In the genomic region with DNA sequence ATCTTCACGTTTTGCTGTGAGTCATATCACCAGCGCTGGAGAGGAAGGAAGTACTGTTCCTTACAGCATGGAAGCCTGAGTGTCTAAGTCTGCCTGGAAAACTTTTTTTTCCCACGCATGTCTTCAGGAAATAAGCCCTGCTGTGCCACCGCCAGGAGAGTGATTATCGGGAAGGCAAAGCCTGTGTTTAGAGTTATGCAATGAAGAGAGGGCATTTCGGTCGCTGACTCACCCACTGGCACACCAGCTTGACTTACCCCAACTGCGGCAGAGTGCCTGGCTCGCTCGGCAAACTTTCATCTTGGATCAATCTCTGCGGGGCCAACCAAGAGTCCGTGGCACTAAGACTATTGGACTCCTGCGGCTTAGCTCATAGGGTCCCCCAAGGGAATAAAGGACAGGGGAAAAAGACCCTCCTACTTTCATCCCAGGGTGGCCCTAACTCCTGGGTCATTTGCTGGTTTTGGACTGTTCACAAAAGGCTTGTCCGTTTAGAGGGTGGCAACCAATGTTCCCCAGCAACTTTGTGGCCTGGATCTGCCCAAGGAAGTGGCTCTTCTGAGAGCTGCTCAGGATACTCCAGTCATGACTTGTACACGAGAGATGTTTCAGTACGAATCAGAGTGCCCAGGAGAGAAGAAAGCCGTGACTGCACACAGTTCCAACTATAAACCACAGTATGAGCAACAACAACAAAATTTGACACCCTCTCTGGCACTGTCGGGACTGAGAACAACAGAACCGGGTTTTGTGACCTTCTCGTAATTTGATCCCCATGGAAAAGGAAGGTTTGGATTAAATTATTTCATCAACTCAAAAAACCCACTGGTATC, we compare ENCODE assay signal across 10 mouse cellular contexts.
A peak's percentile ranks its signal among the peaks of the same experiment; 100 is the strongest.
DNase-seq lines count a peak whose midpoint lies in the region; ATAC-seq and TF ChIP-seq lines count a peak whose summit lies in the region.
"Had no signal": no experiment of that assay in that cellular context is flagged by ENCODE, and none has a peak within 500 bp of the region (broad histone marks: within the 10 kb centered on the region; RNA-seq: fewer than 3 reads in every experiment).

No protein-coding gene starts in this region.

- H3K4me2 ChIP-seq in limb, embryonic 14.5 days (replicated peaks; ENCODE audit: low read depth, low read length, severe bottlenecking) = no peak overlapping the region
- H3K4me2 ChIP-seq: midbrain, embryonic 15.5 days had no signal

- H3K4me3 ChIP-seq in limb, embryonic 14.5 days (replicated peaks; ENCODE audit: low read length) = no peak overlapping the region
- H3K4me3 ChIP-seq: midbrain, embryonic 15.5 days had no signal

- DNase-seq in heart, adult 11 months = peak; percentile 96
- no peak for DNase-seq in heart, adult 8-10 months (ENCODE audit: low spot score)
- peak; percentile 90 for DNase-seq in 3T3-L1 (ENCODE audit: low read depth, low spot score)
- DNase-seq in brain, adult 2 months (ENCODE audit: low read depth, low spot score) = peak; percentile 80
- no peak for DNase-seq in limb, embryonic 14.5 days (ENCODE audit: low spot score)
- DNase-seq in cerebellum, adult 9-11 months = no peak
- DNase-seq in spleen, postnatal 14 days (ENCODE audit: low spot score in 2 of 2) = no peak
- DNase-seq in thymus, postnatal 25 days = no peak
- DNase-seq: kidney, postnatal 10 days had no signal

- peaks cover 5% of the 10 kb centered on the region; the same call in 1 of the 2 replicates for H3K9me3 ChIP-seq in limb, embryonic 14.5 days (ENCODE audit: control insufficient read depth, low read length)
- H3K9me3 ChIP-seq: midbrain, embryonic 15.5 days had no signal

- 61% methylated on average over 20 of the region's 20 CpGs for WGBS in limb, embryonic 14.5 days

- no peak for ATAC-seq in limb, embryonic 14.5 days (ENCODE audit: low FRiP score, low read depth)
- ATAC-seq: midbrain, embryonic 15.5 days had no signal

- H3K9ac ChIP-seq in limb, embryonic 14.5 days (ENCODE audit: low read depth, low read length, severe bottlenecking) = no peak overlapping the region
- H3K9ac ChIP-seq: midbrain, embryonic 15.5 days had no signal

- no peaks in the 10 kb centered on the region for H3K27me3 ChIP-seq in limb, embryonic 14.5 days (ENCODE audit: control insufficient read depth, insufficient read depth, low read length)
- H3K27me3 ChIP-seq: midbrain, embryonic 15.5 days had no signal

- no peak for TF ChIP-seq POLR2A in limb, embryonic 14.5 days (IDR thresholded peaks at IDR 0.05; ENCODE audit: borderline replicate concordance, extremely low read depth, insufficient read depth, insufficient read length)

- H3K36me3 ChIP-seq in limb, embryonic 14.5 days (ENCODE audit: control insufficient read depth, insufficient read depth, low read length) = no peaks in the 10 kb centered on the region
- H3K36me3 ChIP-seq: midbrain, embryonic 15.5 days had no signal

- H3K4me1 ChIP-seq in limb, embryonic 14.5 days (ENCODE audit: control insufficient read depth, insufficient read depth, low read length) = peaks cover 21% of the 10 kb centered on the region

- peak overlapping the region; percentile 64; the same call in 1 of the 2 replicates for H3K27ac ChIP-seq in limb, embryonic 14.5 days (replicated peaks; ENCODE audit: low read depth, low read length)
- H3K27ac ChIP-seq: midbrain, embryonic 15.5 days had no signal

Comparison
In these comparisons a context has a peak if more than half of its experiments do, and no peak if none do; other contexts are left out.
1. DNase-seq: peak in heart, adult 11 months (single experiment), 3T3-L1 (single experiment) and brain, adult 2 months (single experiment); none in heart, adult 8-10 months (single experiment), limb, embryonic 14.5 days (single experiment), cerebellum, adult 9-11 months (single experiment), spleen, postnatal 14 days (0 of 2) and thymus, postnatal 25 days (single experiment).